Mouse (Mus musculus) intestine, embryonic 14.5 days (tissue): ENCODE data around the gene Diaph2. TPM values are rescaled to one million over a fixed set of nuclear protein-coding genes. Genes with fewer than 3 reads are reported as not detected.
"Not testable (repeated sequence)": the region's sequence is repeated elsewhere in the genome, so short reads cannot be mapped to it uniquely, and the experiment has no call there.

Source experiments
- ATAC-seq: fragments of 200-750 bp; cut with Nextera tagmentation; replicated peaks from 2 replicates; pipeline ENCODE4 v1.8.0; 2017; ENCODE audit warnings: low read depth, moderate number of reproducible peaks, moderate TSS enrichment, moderate library complexity; ENCODE audit not compliant: low FRiP score, low TSS enrichment
- DNase-seq: peaks from one replicate; pipeline ENCODE4 v3.0.0-alpha.2; 2018; ENCODE audit warnings: low spot score
- H3K27ac ChIP-seq: fragments of 300-500 bp; sonication (generic); 2 replicates; pipeline ENCODE4 v1.5.1; 2014; ENCODE audit warnings: low read depth, mild to moderate bottlenecking, control low read depth
- H3K27me3 ChIP-seq: fragments of 300-500 bp; sonication (generic); replicated peaks from 2 replicates; pipeline ENCODE4 v1.6.1; 2014; ENCODE audit warnings: low read length, control low read depth; ENCODE audit not compliant: control insufficient read depth, insufficient read depth
- H3K36me3 ChIP-seq: fragments of 300-500 bp; sonication (generic); 2 replicates; pipeline ENCODE4 v1.6.1; 2014; ENCODE audit warnings: low read length, control low read depth; ENCODE audit not compliant: control insufficient read depth, insufficient read depth
- H3K4me1 ChIP-seq: fragments of 300-500 bp; sonication (generic); replicated peaks from 2 replicates; pipeline ENCODE4 v1.6.1; 2014; ENCODE audit warnings: low read length, control low read depth, mixed read lengths; ENCODE audit not compliant: control insufficient read depth, insufficient read depth
- H3K4me2 ChIP-seq: fragments of 300-500 bp; sonication (generic); 2 replicates; pipeline ENCODE4 v1.6.1; 2014; ENCODE audit warnings: low read length
- H3K4me3 ChIP-seq: fragments of 300-500 bp; sonication (generic); 2 replicates; pipeline ENCODE4 v1.5.1; 2014; ENCODE audit warnings: low read depth, low read length, control low read depth, mixed read lengths
- H3K9ac ChIP-seq: fragments of 300-500 bp; sonication (generic); 2 replicates; pipeline ENCODE4 v1.6.1; 2014; ENCODE audit warnings: mild to moderate bottlenecking, low read length
- H3K9me3 ChIP-seq: fragments of 300-500 bp; sonication (generic); 2 replicates; pipeline ENCODE4 v1.6.1; 2016; ENCODE audit warnings: low read length, control low read depth; ENCODE audit not compliant: control insufficient read depth
- WGBS: fragments of 180-500 bp; shearing (Covaris S2); extraction: QIAGEN DNeasy Blood & Tissue Kit; methylation state at CpG from one replicate; pipeline ENCODE4 v1.1.7; 2014; 5-methylcytosine and 5-hydroxymethylcytosine counted together
- polyA plus RNA-seq: library from polyadenylated mRNA; unstranded; fragments of >200 nt; fragmentation: Nextera tagmentation; extraction: Ambion mirVana; gene quantifications from 2 replicates; pipeline ENCODE4 v1.2.1, GENCODE M21; 2014

Gene Diaph2
- polyA plus RNA-seq, 1 experiment from 2014 or later: 4.5 TPM

- H3K4me3 ChIP-seq, H3K27ac ChIP-seq, H3K4me1 ChIP-seq, H3K27me3 ChIP-seq, H3K36me3 ChIP-seq, H3K9ac ChIP-seq, H3K4me2 ChIP-seq, ATAC-seq, H3K9me3 ChIP-seq, DNase-seq: not testable (repeated sequence)
- 76% methylated on average over 3 of the region's 3 CpGs for WGBS
These were observed 657.9 kb downstream of the Diaph2 start for GRCm38 (mm10) chrX:130407471-130407870.

- ATAC-seq: no peak
- 78% methylated on average over 1 of the region's 1 CpGs for WGBS
- no peaks in the 10 kb centered on the region for H3K36me3 ChIP-seq
- no peak overlapping the region for H3K4me3 ChIP-seq
- no peaks in the 10 kb centered on the region for H3K9me3 ChIP-seq
- no peak for DNase-seq
- no peaks in the 10 kb centered on the region for H3K27me3 ChIP-seq
- H3K4me1 ChIP-seq: no peaks in the 10 kb centered on the region
- no peak overlapping the region for H3K4me2 ChIP-seq
- no peak overlapping the region for H3K9ac ChIP-seq
- H3K27ac ChIP-seq: no peak overlapping the region
These were observed 659.4 kb downstream of the Diaph2 start for GRCm38 (mm10) chrX:130408985-130409384.

GRCm38 (mm10) chrX:130423134-130423533 lies 673.6 kb downstream of the Diaph2 start:
- ATAC-seq: no peak
- Histone ChIP-seq H3K4me3 (no peak overlapping the region), H3K9me3 (no peaks in the 10 kb centered on the region), H3K27ac (no peak overlapping the region), H3K4me1 (no peaks in the 10 kb centered on the region), H3K27me3 (no peaks in the 10 kb centered on the region), H3K4me2 (no peak overlapping the region), H3K36me3 (no peaks in the 10 kb centered on the region), H3K9ac (no peak overlapping the region)
- 82% methylated on average over 2 of the region's 2 CpGs for WGBS
- no peak for DNase-seq

- no peak overlapping the region for H3K9ac ChIP-seq
- DNase-seq: no peak
- no peak overlapping the region for H3K27ac ChIP-seq
- H3K27me3 ChIP-seq: no peaks in the 10 kb centered on the region
- H3K9me3 ChIP-seq: no peaks in the 10 kb centered on the region
- H3K4me3 ChIP-seq: no peak overlapping the region
- no peaks in the 10 kb centered on the region for H3K36me3 ChIP-seq
- no peak overlapping the region for H3K4me2 ChIP-seq
- WGBS: 72% methylated on average over 4 of the region's 4 CpGs
- no peak for ATAC-seq
- H3K4me1 ChIP-seq: no peaks in the 10 kb centered on the region
These were observed 702.4 kb downstream of the Diaph2 start for GRCm38 (mm10) chrX:130451822-130452487.

GRCm38 (mm10) chrX:130452488-130452823 lies 702.9 kb downstream of the Diaph2 start:
- no peak for ATAC-seq
- H3K9me3 ChIP-seq: no peaks in the 10 kb centered on the region
- 84% methylated on average over 4 of the region's 4 CpGs for WGBS

GRCm38 (mm10) chrX:130473133-130473532 lies 723.6 kb downstream of the Diaph2 start:
- no peak overlapping the region for H3K4me3 ChIP-seq
- no peak for ATAC-seq
- no peak for DNase-seq
- no peak overlapping the region for H3K9ac ChIP-seq
- 63% methylated on average over 2 of the region's 2 CpGs for whole genome bisulfite sequencing
- no peak overlapping the region for H3K27ac ChIP-seq
- H3K4me1 ChIP-seq: no peaks in the 10 kb centered on the region
- no peaks in the 10 kb centered on the region for H3K27me3 ChIP-seq
- H3K4me2 ChIP-seq: no peak overlapping the region
- no peaks in the 10 kb centered on the region for H3K36me3 ChIP-seq
- H3K9me3 ChIP-seq: no peaks in the 10 kb centered on the region

More at GRCm38 (mm10) chrX:130452488-130452823, 702.9 kb downstream of the Diaph2 start:
- Histone ChIP-seq H3K27ac (no peak overlapping the region), H3K4me2 (no peak overlapping the region), H3K4me3 (no peak overlapping the region), H3K27me3 (no peaks in the 10 kb centered on the region), H3K4me1 (no peaks in the 10 kb centered on the region), H3K9ac (no peak overlapping the region), H3K36me3 (no peaks in the 10 kb centered on the region)
- DNase-seq: no peak

GRCm38 (mm10) chrX:130480877-130481276 lies 731.3 kb downstream of the Diaph2 start:
- no peak overlapping the region for H3K4me2 ChIP-seq
- H3K4me1 ChIP-seq: no peaks in the 10 kb centered on the region
- no peaks in the 10 kb centered on the region for H3K9me3 ChIP-seq
- H3K36me3 ChIP-seq: no peaks in the 10 kb centered on the region
- H3K9ac ChIP-seq: no peak overlapping the region
- ATAC-seq (no peak), DNase-seq (no peak)
- no peak overlapping the region for H3K4me3 ChIP-seq
- H3K27me3 ChIP-seq: no peaks in the 10 kb centered on the region
- WGBS: 94% methylated on average over 1 of the region's 1 CpGs
- no peak overlapping the region for H3K27ac ChIP-seq

GRCm38 (mm10) chrX:130502680-130503464 lies 753.3 kb downstream of the Diaph2 start:
- WGBS: 45% methylated on average over 12 of the region's 12 CpGs
- Histone ChIP-seq H3K36me3 (no peaks in the 10 kb centered on the region), H3K9ac (no peak overlapping the region), H3K27ac (no peak overlapping the region), H3K9me3 (no peaks in the 10 kb centered on the region), H3K4me1 (no peaks in the 10 kb centered on the region), H3K4me2 (no peak overlapping the region), H3K27me3 (no peaks in the 10 kb centered on the region), H3K4me3 (no peak overlapping the region)
- DNase-seq (peak; percentile 48), ATAC-seq (no peak)

- Histone ChIP-seq H3K36me3 (no peaks in the 10 kb centered on the region), H3K4me3 (no peak overlapping the region), H3K4me1 (no peaks in the 10 kb centered on the region), H3K9me3 (no peaks in the 10 kb centered on the region), H3K4me2 (no peak overlapping the region), H3K9ac (no peak overlapping the region), H3K27me3 (no peaks in the 10 kb centered on the region), H3K27ac (no peak overlapping the region)
- DNase-seq: no peak
- 60% methylated on average over 3 of the region's 3 CpGs for WGBS
- no peak for ATAC-seq
These were observed 753.9 kb downstream of the Diaph2 start for GRCm38 (mm10) chrX:130503465-130503860.
